10 mouse cellular contexts compared by ENCODE assay signal in the genomic region with DNA sequence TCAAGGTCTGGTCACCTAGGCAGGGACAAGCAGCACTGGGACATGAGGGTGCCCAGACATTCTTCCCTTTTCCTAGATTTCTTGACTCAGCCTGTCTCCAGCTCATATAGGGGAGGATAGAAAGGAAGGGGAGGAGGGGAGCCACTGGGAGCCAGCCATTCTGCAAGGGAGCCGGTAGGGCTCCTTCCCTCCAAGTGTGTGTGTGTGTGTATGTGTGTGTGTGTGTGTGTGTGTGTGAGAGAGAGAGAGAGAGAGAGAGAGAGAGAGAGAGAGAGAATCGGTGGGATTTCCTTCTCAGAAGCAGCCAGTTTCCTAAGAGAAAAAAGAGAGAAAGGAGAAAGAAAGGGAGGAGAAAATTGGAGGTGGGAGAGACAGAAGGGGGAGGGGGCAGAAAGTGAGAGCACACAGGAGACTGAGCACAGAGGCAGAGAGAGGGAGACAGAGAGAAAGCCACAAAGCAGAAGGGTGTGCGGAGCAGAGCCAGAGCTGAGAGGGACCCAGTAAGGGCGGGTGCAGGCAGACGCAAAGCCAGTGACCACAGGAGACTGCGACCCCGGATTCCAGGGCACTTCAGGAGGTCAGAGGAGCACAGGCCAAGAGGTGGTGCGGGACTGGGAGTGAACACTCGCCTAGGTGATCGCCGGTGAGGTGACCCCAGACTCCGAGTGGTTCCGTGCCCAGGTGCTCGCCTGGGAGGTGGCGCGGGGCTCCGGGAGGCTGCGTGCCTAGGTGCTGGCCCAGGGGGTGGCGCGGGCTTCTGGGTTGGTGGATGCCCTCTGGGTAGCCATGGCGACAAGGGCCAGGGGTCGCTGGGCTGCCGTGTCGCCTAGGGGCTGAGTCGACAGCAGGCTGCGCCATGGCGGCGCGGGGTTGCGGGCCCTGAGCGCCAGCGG. TPM values are rescaled to one million over a fixed set of nuclear protein-coding genes. Genes with fewer than 3 reads are reported as not detected.
A peak's percentile ranks its signal among the peaks of the same experiment; 100 is the strongest.
DNase-seq lines count a peak whose midpoint lies in the region; ATAC-seq and TF ChIP-seq lines count a peak whose summit lies in the region.
"Had no signal": no experiment of that assay in that cellular context is flagged by ENCODE, and none has a peak within 500 bp of the region (broad histone marks: within the 10 kb centered on the region; RNA-seq: fewer than 3 reads in every experiment).

A gene (plus strand): TSS at position 438 of the 893 bp plus-strand sequence.

- no peak within 1 kb of the TSS; the same call in 1 of the 2 replicates for H3K4me2 ChIP-seq in liver, embryonic 11.5 days
- no peak within 1 kb of the TSS for H3K4me2 ChIP-seq in liver, postnatal 0 days (ENCODE audit: low read depth, low read length)
- peak within 1 kb of the TSS; percentile 84 for H3K4me2 ChIP-seq in forebrain, postnatal 0 days (ENCODE audit: low read depth)

- peaks cover 35% of the 10 kb centered on the region for H3K27me3 ChIP-seq in liver, embryonic 11.5 days (replicated peaks; ENCODE audit: control insufficient read depth, insufficient read depth, low read length)
- peaks cover 18% of the 10 kb centered on the region for H3K27me3 ChIP-seq in liver, postnatal 0 days (ENCODE audit: insufficient read depth, low read length)
- peaks cover 21% of the 10 kb centered on the region; the same call in 1 of the 2 replicates for H3K27me3 ChIP-seq in forebrain, postnatal 0 days (ENCODE audit: insufficient read depth, low read length)

- H3K27ac ChIP-seq in liver, embryonic 11.5 days (ENCODE audit: low read depth, low read length), result no peak within 1 kb of the TSS
- H3K27ac ChIP-seq in liver, postnatal 0 days (ENCODE audit: low read depth), result no peak within 1 kb of the TSS
- peak within 1 kb of the TSS; percentile 88 for H3K27ac ChIP-seq in forebrain, postnatal 0 days (ENCODE audit: low read depth, low read length)

- no peaks in the 10 kb centered on the region for H3K36me3 ChIP-seq in liver, embryonic 11.5 days (ENCODE audit: control insufficient read depth, insufficient read depth, low read length)
- H3K36me3 ChIP-seq in liver, postnatal 0 days (replicated peaks; ENCODE audit: insufficient read depth, low read length), result no peaks in the 10 kb centered on the region
- H3K36me3 ChIP-seq in forebrain, postnatal 0 days (ENCODE audit: insufficient read depth), result no peaks in the 10 kb centered on the region

- H3K4me3 ChIP-seq in liver, embryonic 11.5 days (ENCODE audit: low read depth, low read length), result peak within 1 kb of the TSS; percentile 17; the same call in 1 of the 2 replicates
- no peak within 1 kb of the TSS for H3K4me3 ChIP-seq in liver, postnatal 0 days (ENCODE audit: low read depth, low read length)
- peak within 1 kb of the TSS; percentile 57 for H3K4me3 ChIP-seq in forebrain, postnatal 0 days (ENCODE audit: low read depth, low read length)
- H3K4me3 ChIP-seq: erythroblast, embryonic 14.5 days had no signal

- no peak for TF ChIP-seq EP300 in liver, postnatal 0 days (IDR thresholded peaks at IDR 0.05; ENCODE audit: low read depth)

- no peaks in the 10 kb centered on the region for H3K9me3 ChIP-seq in liver, embryonic 11.5 days (ENCODE audit: control insufficient read depth, low read length)
- H3K9me3 ChIP-seq in liver, postnatal 0 days (ENCODE audit: low read length), result no peaks in the 10 kb centered on the region
- H3K9me3 ChIP-seq in forebrain, postnatal 0 days (ENCODE audit: low read length), result no peaks in the 10 kb centered on the region

- ATAC-seq in liver, embryonic 11.5 days (replicated peaks; ENCODE audit: low FRiP score), result no peak; the same call in 1 of the 2 replicates
- no peak for ATAC-seq in liver, postnatal 0 days
- peak; percentile 89 for ATAC-seq in forebrain, postnatal 0 days
- no peak for ATAC-seq in erythroblast, adult 5-6 weeks (replicated peaks; ENCODE audit: low FRiP score, poor library complexity, severe bottlenecking)

- no peak for DNase-seq in liver, embryonic 11.5 days (ENCODE audit: low spot score)
- no peak for DNase-seq in liver, postnatal 0 days
- DNase-seq in forebrain, postnatal 0 days, result peak; percentile 76
- peak; percentile 69 to 72 for DNase-seq in left cerebral cortex, postnatal 14 days (ENCODE audit: low spot score in 2 of 2)
- peak; percentile 74 to 82 for DNase-seq in right cerebral cortex, postnatal 10 days (ENCODE audit: low spot score in 2 of 2)
- DNase-seq in adrenal gland, adult 2 months, result no peak
- DNase-seq in urinary bladder, adult 18-20 months (ENCODE audit: low spot score in 2 of 2), result no peak

- no peaks in the 10 kb centered on the region for H3K4me1 ChIP-seq in liver, embryonic 11.5 days (replicated peaks; ENCODE audit: control insufficient read depth, insufficient read depth, low read length)
- no peaks in the 10 kb centered on the region for H3K4me1 ChIP-seq in liver, postnatal 0 days (ENCODE audit: insufficient read depth)
- H3K4me1 ChIP-seq in forebrain, postnatal 0 days (ENCODE audit: insufficient read depth), result peaks cover 13% of the 10 kb centered on the region; the same call in 1 of the 2 replicates

- no peak within 1 kb of the TSS for H3K9ac ChIP-seq in liver, embryonic 11.5 days (ENCODE audit: low read depth, low read length)
- no peak within 1 kb of the TSS for H3K9ac ChIP-seq in liver, postnatal 0 days (replicated peaks)
- H3K9ac ChIP-seq in forebrain, postnatal 0 days, result peak within 1 kb of the TSS; percentile 78

- WGBS in liver, embryonic 11.5 days, result 5% methylated on average over 27 of the region's 32 CpGs
- WGBS in liver, postnatal 0 days (ENCODE audit: insufficient replicate concordance), result 6% methylated on average over 31 of the region's 32 CpGs
- 2% methylated on average over 30 of the region's 32 CpGs for WGBS in forebrain, postnatal 0 days

- intact Hi-C loops in left cerebral cortex, postnatal 14 days (cut with DNase I), result loop anchor here (5.0 kb wide), 2 partner anchors 59 to 246 kb away; no protein-coding TSS in a partner anchor

- TF ChIP-seq CTCF in liver, postnatal 0 days (IDR thresholded peaks at IDR 0.05; ENCODE audit: low read depth), result no peak
- peak; percentile 44 for TF ChIP-seq CTCF in forebrain, postnatal 0 days (IDR thresholded peaks at IDR 0.05; ENCODE audit: low read depth)

RNA-seq across cellular contexts. Expression of the gene that starts here (rescaled TPM):
- not detected in 2 replicates for polyA plus RNA-seq in liver, embryonic 11.5 days (2014; fragmentation: Nextera tagmentation; extraction: Ambion mirVana)
- polyA plus RNA-seq in liver, postnatal 0 days (2015; fragmentation: Nextera tagmentation; extraction: Ambion mirVana), result not detected in 2 replicates
- total RNA-seq in forebrain, postnatal 0 days (2014; rRNA removed), result 23.4 and 27.1 TPM in 2 replicates
- polyA plus RNA-seq in forebrain, postnatal 0 days (2015; fragmentation: Nextera tagmentation; extraction: Ambion mirVana), result 2.1 and 3.2 TPM in 2 replicates
- 100 to 1,000 TPM; 110 to 119 TPM for total RNA-seq in left cerebral cortex, postnatal 14 days (2021)
- not detected for total RNA-seq in adrenal gland, adult 2 months (2021)
- polyA plus RNA-seq in adrenal gland, adult 2 months (2012; rRNA removed), result not detected in 2 replicates
- total RNA-seq in erythroblast, adult 5-6 weeks (2015; ENCODE audit: low replicate concordance), result not detected in 2 replicates
- total RNA-seq in erythroblast, adult 5-6 weeks (2017; ENCODE audit: low replicate concordance), result 0.09 TPM in 1 of 2 replicates, not detected in the other
- polyA plus RNA-seq: erythroblast, embryonic 14.5 days; liver, embryonic 16.5 days had no signal

Comparison
In these comparisons a context has a peak if more than half of its experiments do, and no peak if none do; other contexts are left out.
1. RNA of the gene that starts here (total RNA-seq): 110 to 119 TPM in left cerebral cortex, postnatal 14 days and 23.4 to 27.1 TPM in forebrain, postnatal 0 days; 0.09 TPM in erythroblast, adult 5-6 weeks and not detected in adrenal gland, adult 2 months; every median in the first group is over 10 times any median in the second.
2. DNase-seq: peak in forebrain, postnatal 0 days (single experiment), left cerebral cortex, postnatal 14 days (2 of 2) and right cerebral cortex, postnatal 10 days (2 of 2); none in liver, embryonic 11.5 days (single experiment), liver, postnatal 0 days (single experiment), adrenal gland, adult 2 months (single experiment) and urinary bladder, adult 18-20 months (0 of 2).